24 mouse cellular contexts compared by ENCODE assay signal in the genomic region with DNA sequence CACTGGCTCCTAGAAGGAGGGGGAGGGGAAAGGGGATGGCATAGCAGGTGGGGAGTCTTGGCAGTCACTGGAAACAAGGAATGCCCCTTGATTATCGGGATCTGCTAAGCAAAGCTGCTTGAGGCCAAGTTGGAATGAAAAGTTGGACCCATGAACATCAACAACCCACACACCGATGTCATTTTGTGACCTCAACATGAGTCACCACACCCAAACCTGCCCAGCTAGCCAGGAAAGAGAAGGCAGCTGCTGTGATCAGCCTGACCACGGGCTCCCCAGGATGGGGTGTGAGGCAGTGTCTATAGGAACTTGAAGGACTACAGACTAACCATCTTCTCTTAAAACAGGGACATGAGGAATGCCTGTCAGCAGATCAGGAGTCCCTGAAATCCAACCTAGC.
"Had no signal": no experiment of that assay in that cellular context is flagged by ENCODE, and none has a peak within 500 bp of the region (broad histone marks: within the 10 kb centered on the region; RNA-seq: fewer than 3 reads in every experiment).

No protein-coding gene starts in this region.

- H3K4me3 ChIP-seq: limb, embryonic 10.5 days; limb, embryonic 13.5 days; liver, embryonic 12.5 days; liver, embryonic 15.5 days; lung, embryonic 15.5 days; megakaryocyte, embryonic 14.5 days; midbrain, embryonic 10.5 days; neural tube, embryonic 12.5 days; neural tube, embryonic 15.5 days; stomach, embryonic 15.5 days had no signal

- ATAC-seq: liver, embryonic 12.5 days had no signal

- H3K27me3 ChIP-seq: limb, embryonic 13.5 days; liver, embryonic 12.5 days; liver, embryonic 15.5 days; lung, embryonic 15.5 days; megakaryocyte, embryonic 14.5 days; neural tube, embryonic 12.5 days; neural tube, embryonic 15.5 days; stomach, embryonic 15.5 days had no signal

- DNase-seq: kidney, adult 9 months; kidney, postnatal 14 days; kidney, postnatal 4 days; liver; lung, adult 18-20 months; lung, postnatal 10 days; lung, postnatal 36 days; midbrain, embryonic 14.5 days; retina, postnatal 1 day; right cerebral cortex, postnatal 25 days; spleen, adult 18-20 months; thymus, adult 2 months; thymus, postnatal 14 days; thymus, postnatal 4 days had no signal

- H3K36me3 ChIP-seq: liver, embryonic 15.5 days; neural tube, embryonic 12.5 days; neural tube, embryonic 15.5 days; stomach, embryonic 15.5 days had no signal
